Mouse (Mus musculus): ENCODE results near the gene Zbtb7a.

GRCm38 (mm10) chr10:81120650-81121049 lies 14.4 kb upstream of the Zbtb7a start:
- TF ChIP-seq CTCF (IDR thresholded peaks at IDR 0.05; ENCODE audit: insufficient read depth, low read length) (no peak), POLR2A (IDR thresholded peaks at IDR 0.05; ENCODE audit: borderline replicate concordance, extremely low read depth, low read depth, low read length) (no peak)
